Mouse (Mus musculus) small intestine, adult 2 months (tissue): ENCODE measurements at regions not wholly inside any gene's neighbourhood (a gene's known extent, or its start where the extent isn't known, plus 50 kb on each side); places are given as distances from the start of the nearest gene placed in this dataset.

Experiments
- H3K27ac ChIP-seq: fragments of 200-500 bp; 2 replicates; pipeline ENCODE4 v1.5.1; 2012; ENCODE audit warnings: low read depth, low read length, control low read depth, inconsistent platforms; ENCODE audit not compliant: insufficient read depth
- H3K27me3 ChIP-seq: fragments of 200-500 bp; 2 replicates; pipeline ENCODE4 v1.6.1; 2012; ENCODE audit warnings: mild to moderate bottlenecking, moderate library complexity, low read length, inconsistent platforms; ENCODE audit not compliant: control insufficient read depth, insufficient read depth
- H3K36me3 ChIP-seq: fragments of 200-500 bp; 2 replicates; pipeline ENCODE4 v1.6.1; 2012; ENCODE audit warnings: mild to moderate bottlenecking, low read length, control low read depth, inconsistent platforms; ENCODE audit not compliant: control insufficient read depth, insufficient read depth
- H3K4me1 ChIP-seq: fragments of 200-500 bp; 2 replicates; pipeline ENCODE4 v1.6.1; 2012; ENCODE audit warnings: low read length, inconsistent platforms, mixed read lengths; ENCODE audit not compliant: control insufficient read depth, insufficient read depth, insufficient read length
- H3K4me3 ChIP-seq: fragments of 200-500 bp; 2 replicates; pipeline ENCODE4 v1.5.1; 2012; ENCODE audit warnings: low read depth, mild to moderate bottlenecking, control low read depth, inconsistent platforms, low read length, moderate library complexity
- CTCF ChIP-seq: fragments of 200-500 bp; IDR thresholded peaks from 2 replicates; pipeline ENCODE4 v1.5.1; 2012; ENCODE audit warnings: low read depth, mild to moderate bottlenecking, control low read depth, inconsistent platforms, low read length, moderate library complexity, mixed read lengths; ENCODE audit not compliant: insufficient replicate concordance, insufficient read length; ENCODE audit errors: extremely low read depth
- POLR2A ChIP-seq: fragments of 200-500 bp; IDR thresholded peaks from 2 replicates; pipeline ENCODE4 v1.6.1; 2012; ENCODE audit warnings: low read depth, mild to moderate bottlenecking, control low read depth, inconsistent platforms, low read length, moderate library complexity
- WGBS: fragments of 180-500 bp; shearing (Covaris S2); methylation state at CpG from one replicate; pipeline ENCODE4 v1.1.7; 2018; 5-methylcytosine and 5-hydroxymethylcytosine counted together

DNA sequence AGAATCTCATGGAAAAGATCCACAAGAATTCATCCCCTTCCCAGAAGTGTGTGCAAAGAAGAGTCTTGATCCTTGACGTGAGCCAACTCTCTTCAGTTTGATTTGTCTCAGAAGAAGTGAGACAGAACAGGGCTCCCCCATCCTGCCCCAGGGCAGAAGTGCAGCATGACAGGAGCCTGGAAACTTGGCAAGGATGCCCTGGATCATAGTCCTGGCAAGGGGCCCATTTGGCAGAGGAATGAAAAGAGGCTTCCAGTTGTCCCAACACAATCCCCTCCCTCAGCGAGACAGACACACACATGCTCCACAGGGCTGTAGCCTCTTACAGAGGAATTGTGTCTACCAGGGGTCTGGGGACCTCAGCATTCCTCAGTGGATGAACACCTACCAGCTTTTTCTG, 102.7 kb downstream of the Ptpn20 start:
- H3K4me1 ChIP-seq, result no peaks in the 10 kb centered on the region
- H3K27me3 ChIP-seq, result no peaks in the 10 kb centered on the region
- H3K36me3 ChIP-seq, result no peaks in the 10 kb centered on the region
- 53% methylated on average over 2 of the region's 2 CpGs for WGBS
- no peak overlapping the region for H3K27ac ChIP-seq
- H3K4me3 ChIP-seq, result no peak overlapping the region
- no peak for TF ChIP-seq POLR2A

DNA sequence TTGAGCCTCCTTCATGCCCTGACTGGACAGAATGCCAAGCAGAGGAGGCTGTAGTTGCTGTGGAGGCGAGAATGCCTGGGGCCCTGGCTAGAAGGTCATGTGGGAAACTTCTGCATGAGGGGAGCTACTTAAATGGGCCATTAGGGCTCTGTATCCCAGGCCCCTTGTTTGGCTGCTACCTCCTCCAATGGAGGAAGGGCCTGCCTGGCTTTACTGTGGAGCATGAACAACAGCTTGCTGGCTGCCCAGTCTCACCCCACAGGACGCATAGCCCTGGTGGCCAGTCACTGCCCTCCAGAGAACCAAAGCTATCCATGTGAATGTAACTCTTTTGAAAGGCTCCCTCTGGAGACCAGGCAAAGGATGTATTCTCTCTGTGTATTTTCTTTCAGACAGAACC, 105.2 kb downstream of the Ptpn20 start:
- Histone ChIP-seq H3K27me3 (no peaks in the 10 kb centered on the region), H3K27ac (no peak overlapping the region), H3K4me1 (no peaks in the 10 kb centered on the region), H3K36me3 (no peaks in the 10 kb centered on the region), H3K4me3 (no peak overlapping the region)
- WGBS, result 72% methylated on average over 2 of the region's 2 CpGs
- TF ChIP-seq POLR2A (no peak), CTCF (no peak)

DNA sequence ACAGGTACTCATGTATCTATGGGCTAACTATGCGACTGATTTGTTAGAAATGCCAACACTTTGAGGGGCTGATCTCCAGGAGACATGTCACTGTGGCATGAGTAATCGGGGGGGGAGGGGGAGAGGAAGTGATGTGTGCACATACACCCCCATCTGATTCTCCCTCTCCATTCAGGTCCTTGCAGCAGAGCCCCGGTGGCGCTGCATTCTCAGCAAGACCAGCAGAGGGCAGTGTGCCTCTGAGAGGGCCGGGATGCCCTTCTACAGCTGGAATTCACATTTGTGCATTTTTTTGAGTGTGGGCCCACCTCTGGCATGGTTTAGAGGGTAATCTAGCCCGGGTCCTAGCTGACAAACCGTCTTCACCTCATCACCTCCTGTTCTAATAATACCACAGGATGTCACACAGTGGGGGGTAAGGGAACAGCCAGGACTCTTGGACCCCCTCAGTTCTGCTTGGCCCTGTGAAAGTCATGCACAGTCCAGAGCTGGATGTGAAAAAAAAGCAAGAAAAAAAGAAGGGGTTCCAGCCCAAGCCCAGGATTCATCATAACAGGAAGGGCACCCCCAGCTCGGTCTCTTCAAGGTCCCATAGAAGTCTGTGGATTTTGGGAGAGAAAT, 106.5 kb downstream of the Ptpn20 start:
- Histone ChIP-seq H3K27me3 (no peaks in the 10 kb centered on the region), H3K4me3 (no peak overlapping the region), H3K4me1 (no peaks in the 10 kb centered on the region), H3K27ac (no peak overlapping the region), H3K36me3 (no peaks in the 10 kb centered on the region)
- WGBS, result 21% methylated on average over 8 of the region's 8 CpGs
- TF ChIP-seq CTCF (peak; percentile 58; the same call in 1 of the 2 replicates), POLR2A (no peak)

DNA sequence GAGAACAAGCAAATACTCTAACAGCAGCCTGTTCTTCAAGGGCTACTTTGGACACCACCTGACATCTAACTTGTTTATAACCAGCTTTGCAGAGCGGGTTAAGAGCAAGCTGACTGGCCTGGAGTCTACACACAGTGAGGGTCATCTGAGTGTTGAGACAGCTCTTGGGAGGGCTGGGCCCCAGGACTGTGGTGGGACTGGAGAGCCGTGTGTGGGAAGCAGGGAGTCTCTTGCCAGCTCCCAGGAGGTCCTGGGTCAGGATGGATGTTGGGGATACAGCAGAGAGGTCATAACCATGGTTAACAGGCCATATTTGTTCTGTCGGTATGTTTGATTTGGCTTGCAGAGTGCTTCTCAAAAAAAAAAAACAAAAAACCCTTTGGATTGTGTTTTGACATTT, 107.8 kb downstream of the Ptpn20 start:
- no peaks in the 10 kb centered on the region for H3K36me3 ChIP-seq
- no peaks in the 10 kb centered on the region for H3K27me3 ChIP-seq
- no peak overlapping the region for H3K4me3 ChIP-seq
- H3K27ac ChIP-seq, result no peak overlapping the region
- no peak for TF ChIP-seq CTCF
- TF ChIP-seq POLR2A, result no peak
- no peaks in the 10 kb centered on the region for H3K4me1 ChIP-seq
- WGBS, result 55% methylated on average over 3 of the region's 3 CpGs

DNA sequence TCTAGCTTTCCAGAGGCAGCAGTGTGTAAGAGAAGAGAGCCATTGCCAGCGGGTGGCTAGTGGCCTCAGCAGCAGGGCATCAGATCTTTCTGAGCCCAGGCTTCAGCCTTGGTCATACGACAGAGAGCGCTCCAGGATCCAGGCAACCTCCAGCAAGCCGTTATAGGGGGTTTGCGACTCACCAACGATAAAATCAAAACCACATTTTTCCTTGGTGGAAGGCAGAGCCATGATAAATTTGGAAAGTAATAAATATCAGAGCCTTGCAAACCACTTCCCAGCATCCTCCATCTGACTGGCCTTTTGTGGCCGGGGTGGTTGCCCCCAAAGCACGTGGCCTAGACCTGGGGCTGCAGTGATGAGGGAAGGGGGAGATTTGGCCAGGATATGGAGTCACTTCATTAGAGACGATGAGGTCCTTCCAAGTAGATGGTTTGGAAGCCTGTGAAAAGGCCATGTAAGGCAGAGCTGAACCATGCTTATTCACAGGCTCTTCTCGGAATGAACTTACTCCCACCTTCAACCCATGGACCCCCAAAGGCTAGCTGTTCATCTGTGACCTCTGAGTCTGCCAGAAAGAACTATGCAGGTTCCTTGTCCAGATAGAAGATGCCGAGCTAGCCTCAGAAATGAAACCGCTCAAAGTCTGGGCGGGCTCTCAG, 110.9 kb downstream of the Ptpn20 start:
- H3K36me3 ChIP-seq, result no peaks in the 10 kb centered on the region
- H3K4me3 ChIP-seq, result no peak overlapping the region
- no peak for TF ChIP-seq CTCF
- TF ChIP-seq POLR2A, result no peak
- H3K27me3 ChIP-seq, result no peaks in the 10 kb centered on the region
- no peak overlapping the region for H3K27ac ChIP-seq
- WGBS, result 72% methylated on average over 13 of the region's 13 CpGs
- H3K4me1 ChIP-seq, result no peaks in the 10 kb centered on the region

DNA sequence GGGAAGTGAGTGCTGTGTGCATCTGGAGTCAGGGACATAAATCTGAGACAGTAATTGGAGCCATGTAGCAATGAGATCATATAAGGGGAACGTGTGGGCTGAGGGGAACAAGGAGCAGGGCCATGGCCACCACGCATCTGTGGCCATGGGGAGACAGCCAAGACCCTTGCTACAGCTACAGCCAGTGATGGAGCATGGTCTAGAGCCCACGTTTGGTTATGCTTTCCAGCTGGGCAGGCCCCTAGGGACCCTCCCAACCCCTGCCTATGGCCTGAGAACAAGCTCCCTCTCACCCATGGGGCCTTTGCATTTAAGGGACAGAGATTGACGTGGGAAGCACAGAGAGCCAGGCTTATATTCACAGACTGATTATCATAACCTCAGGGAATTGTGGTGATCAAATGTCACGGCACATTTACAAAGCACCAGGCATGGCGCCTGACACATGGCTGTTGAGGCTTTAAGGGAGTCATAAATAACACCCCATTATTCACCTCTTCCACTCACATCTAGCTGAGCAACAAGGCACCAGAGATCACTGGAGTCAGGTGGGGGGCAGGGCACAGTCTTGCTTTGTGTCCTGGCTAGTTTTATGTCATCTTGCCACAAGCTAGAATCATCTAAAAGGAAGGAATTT, 118.8 kb downstream of the Ptpn20 start:
- H3K4me1 ChIP-seq, result no peaks in the 10 kb centered on the region
- H3K27ac ChIP-seq, result no peak overlapping the region
- H3K36me3 ChIP-seq, result no peaks in the 10 kb centered on the region
- WGBS, result 73% methylated on average over 6 of the region's 6 CpGs
- H3K4me3 ChIP-seq, result no peak overlapping the region
- TF ChIP-seq CTCF, result no peak
- H3K27me3 ChIP-seq, result no peaks in the 10 kb centered on the region

DNA sequence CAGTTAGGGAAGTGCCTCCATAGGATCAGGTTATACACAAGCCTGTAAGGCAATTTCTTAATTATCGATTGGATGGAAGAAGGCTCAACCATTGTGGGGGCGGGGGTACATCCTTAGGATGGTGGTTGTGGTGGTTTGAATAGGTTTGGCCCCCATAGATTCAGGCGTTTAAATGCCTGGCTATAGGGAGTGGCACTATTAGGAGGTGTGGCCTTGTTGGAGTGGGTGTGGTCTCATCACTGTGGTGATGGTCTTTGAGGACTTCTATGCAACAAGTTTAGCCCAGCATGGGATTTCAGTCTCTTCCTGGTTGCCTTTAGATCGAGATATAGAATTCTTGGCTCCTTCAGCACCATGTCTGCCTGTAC, 119.3 kb downstream of the Ptpn20 start:
- H3K4me1 ChIP-seq, result no peaks in the 10 kb centered on the region
- 82% methylated on average over 4 of the region's 4 CpGs for WGBS

More for the DNA sequence above, 119.3 kb downstream of the Ptpn20 start:
- Histone ChIP-seq H3K27ac (no peak overlapping the region), H3K27me3 (no peaks in the 10 kb centered on the region), H3K36me3 (no peaks in the 10 kb centered on the region), H3K4me3 (no peak overlapping the region)
- TF ChIP-seq POLR2A, result no peak
- TF ChIP-seq CTCF, result no peak
